Mouse (Mus musculus) liver, adult 2 months (tissue): ENCODE data around the gene Lrrc55.

Source experiments
- CTCF ChIP-seq: fragments of 200-500 bp; IDR thresholded peaks from 2 replicates; pipeline ENCODE4 v1.5.1; 2011; ENCODE audit warnings: low read depth, low read length, control low read depth
- POLR2A ChIP-seq: fragments of 200-500 bp; IDR thresholded peaks from 2 replicates; pipeline ENCODE4 v1.6.1; 2011; ENCODE audit warnings: low read length, control low read depth; ENCODE audit not compliant: insufficient read depth; ENCODE audit errors: extremely low read depth

DNA sequence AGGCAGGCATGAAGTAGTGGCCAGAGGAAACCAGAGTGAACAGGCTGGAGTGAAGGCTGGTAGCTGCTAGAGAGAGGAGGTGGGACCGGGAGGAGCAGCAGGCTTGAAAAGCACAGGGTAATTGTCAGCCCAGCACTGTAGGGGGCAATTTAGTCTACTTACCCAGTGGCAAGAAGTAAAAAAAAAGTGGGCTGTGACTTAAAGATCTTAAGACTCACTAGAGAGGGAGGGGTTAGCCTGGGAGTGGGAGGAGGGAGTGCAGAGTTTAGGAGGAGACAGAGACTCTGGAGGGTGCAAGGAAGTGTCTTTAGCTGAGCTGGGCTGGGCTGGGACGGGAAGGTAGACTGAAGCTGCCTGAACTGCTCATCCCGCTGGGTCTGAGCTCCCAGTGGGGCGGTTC lies 60.9 kb downstream of the Lrrc55 start, which contains the start of gene Aplnr:
- no peak for TF ChIP-seq CTCF
- no peak for TF ChIP-seq POLR2A
